Mouse (Mus musculus) heart, embryonic 10.5 days (tissue): ENCODE results near the gene Gm20906. TPM values are rescaled to one million over a fixed set of nuclear protein-coding genes. Genes with fewer than 3 reads are reported as not detected.
"Not testable (repeated sequence)": the region's sequence is repeated elsewhere in the genome, so short reads cannot be mapped to it uniquely, and the experiment has no call there.

Experiments
- DNase-seq: peaks from one replicate; pipeline ENCODE4 v3.0.0-alpha.2; 2017; ENCODE audit warnings: low spot score
- H3K27ac ChIP-seq: fragments of 300-500 bp; sonication (generic); 2 replicates; pipeline ENCODE4 v1.5.1; 2016; ENCODE audit warnings: mild to moderate bottlenecking
- H3K27me3 ChIP-seq: fragments of 300-500 bp; sonication (generic); 2 replicates; pipeline ENCODE4 v1.6.1; 2016; ENCODE audit warnings: mild to moderate bottlenecking; ENCODE audit not compliant: poor library complexity, insufficient read depth, severe bottlenecking
- H3K36me3 ChIP-seq: fragments of 300-500 bp; sonication (generic); 2 replicates; pipeline ENCODE4 v1.6.1; 2016; ENCODE audit warnings: mild to moderate bottlenecking, moderate library complexity
- H3K4me1 ChIP-seq: fragments of 300-500 bp; sonication (generic); 2 replicates; pipeline ENCODE4 v1.6.1; 2016; ENCODE audit warnings: mild to moderate bottlenecking
- H3K4me3 ChIP-seq: fragments of 300-500 bp; sonication (generic); 2 replicates; pipeline ENCODE4 v1.5.1; 2016; ENCODE audit warnings: mild to moderate bottlenecking, moderate library complexity
- H3K9me3 ChIP-seq: fragments of 300-500 bp; sonication (generic); 2 replicates; pipeline ENCODE4 v1.6.1; 2016; ENCODE audit warnings: mild to moderate bottlenecking, moderate library complexity
- WGBS: fragments of 180-500 bp; shearing (Covaris S2); methylation state at CpG from one replicate; pipeline ENCODE4 v1.1.7; 2016; 5-methylcytosine and 5-hydroxymethylcytosine counted together
- polyA plus RNA-seq: library from polyadenylated mRNA; unstranded; fragments of >200 nt; fragmentation: Nextera tagmentation; extraction: Ambion mirVana; gene quantifications from 2 replicates; pipeline ENCODE4 v1.2.1, GENCODE M21; 2016

Gene Gm20906
- polyA plus RNA-seq, result not detected in 2 replicates

DNA sequence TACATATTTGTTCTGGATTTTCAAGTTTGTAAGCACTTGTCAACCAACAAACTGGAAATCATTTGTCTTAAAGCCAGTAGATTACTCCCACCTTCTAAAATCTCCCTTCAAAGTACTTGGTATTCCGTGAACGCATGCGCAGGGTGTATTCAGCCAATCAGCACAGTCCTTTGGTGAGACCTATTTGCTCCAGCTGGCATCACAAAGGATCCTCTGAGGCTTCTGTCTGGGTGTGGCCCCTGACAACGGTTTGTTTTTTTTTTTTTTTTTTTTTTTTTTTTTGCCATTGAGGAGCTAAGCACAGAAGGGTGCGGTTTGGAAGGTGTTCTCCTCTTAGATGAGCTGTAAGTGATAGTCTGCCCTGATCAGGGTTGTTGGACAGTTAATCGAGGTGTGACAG, at the start of gene Gm20906:
TSS of gene Gm20906 (plus strand) at position 301 of the 400 bp plus-strand sequence.
- DNase-seq, H3K27me3 ChIP-seq, H3K4me1 ChIP-seq, H3K9me3 ChIP-seq, H3K36me3 ChIP-seq, H3K27ac ChIP-seq, H3K4me3 ChIP-seq: not testable (repeated sequence)
- WGBS, result no CpG with 5 or more reads among the region's 6 CpGs
